Mouse (Mus musculus) layer of hippocampus, adult 18-20 months (tissue): ENCODE data around the gene Chchd2. TPM values are rescaled to one million over a fixed set of nuclear protein-coding genes. Genes with fewer than 3 reads are reported as not detected.
"Not testable (repeated sequence)": the region's sequence is repeated elsewhere in the genome, so short reads cannot be mapped to it uniquely, and the experiment has no call there.

Experiments used
- DNase-seq, 2 experiments: peaks; one replicate each; pipeline ENCODE4 v3.0.0; 2022; ENCODE audit warnings: low spot score in 2 of 2
- long read RNA-seq: library from polyadenylated mRNA; stranded (forward); transcript quantifications from one replicate; pipeline ENCODE4 v2.0.0, GENCODE M21; 2021
- total RNA-seq, 2 experiments: library from RNA; stranded (reverse); gene quantifications; 2 replicates each; pipeline ENCODE4 v1.2.3; 2021

The Chchd2 gene
- total RNA-seq, result 100 to 1,000 TPM; 479 to 483 TPM
- long read RNA-seq, transcript Chchd2-201 (4 exons, 915 nt), result major isoform, 142 of 150 reads
- long read RNA-seq, partial matches to known transcripts, result 6 of 150 reads
- long read RNA-seq, other reads (novel, unspliced or antisense), result 1 of 150 reads

- DNase-seq, result peak; percentile 94 to 98
These were observed at the start of gene Chchd2 for GRCm38 (mm10) chr5:129886911-129887636. Chchd2 (minus strand) TSS chr5:129887470.

GRCm38 (mm10) chr5:129936941-129937340 is 49.7 kb upstream of the Chchd2 start:
- DNase-seq, result no peak

- DNase-seq, result no peak
These were observed 42.9 kb upstream of the Chchd2 start for GRCm38 (mm10) chr5:129929924-129930855.

- no peak for DNase-seq
These were observed 38.7 kb upstream of the Chchd2 start for GRCm38 (mm10) chr5:129925933-129926332.

GRCm38 (mm10) chr5:129924820-129925452 is 37.7 kb upstream of the Chchd2 start:
- no peak for DNase-seq

- DNase-seq, result no peak
These were observed 34.7 kb upstream of the Chchd2 start for GRCm38 (mm10) chr5:129921972-129922371.

- DNase-seq, result no peak
These were observed 32.0 kb upstream of the Chchd2 start for GRCm38 (mm10) chr5:129919320-129919719.

- DNase-seq, result no peak
These were observed 31.5 kb upstream of the Chchd2 start for GRCm38 (mm10) chr5:129918752-129919151.

- DNase-seq, result no peak
These were observed 30.9 kb upstream of the Chchd2 start for GRCm38 (mm10) chr5:129918065-129918651.

GRCm38 (mm10) chr5:129915491-129915890 is 28.2 kb upstream of the Chchd2 start:
- DNase-seq, result not testable (repeated sequence)

- no peak for DNase-seq
These were observed 26.8 kb upstream of the Chchd2 start for GRCm38 (mm10) chr5:129914024-129914423.

GRCm38 (mm10) chr5:129909591-129909990 is 22.3 kb upstream of the Chchd2 start:
- DNase-seq, result no peak

- DNase-seq, result no peak
These were observed 21.9 kb upstream of the Chchd2 start for GRCm38 (mm10) chr5:129909147-129909546.

GRCm38 (mm10) chr5:129908242-129908965 is 21.1 kb upstream of the Chchd2 start, which contains the start of gene Nupr1l:
Nupr1l (plus strand) TSS chr5:129908540.
- DNase-seq, result peak; percentile 83 to 89

- no peak for DNase-seq
These were observed 20.5 kb upstream of the Chchd2 start for GRCm38 (mm10) chr5:129907775-129908174.

- no peak for DNase-seq
These were observed 11.2 kb upstream of the Chchd2 start, which contains the start of gene Phkg1 for GRCm38 (mm10) chr5:129898449-129898848. Phkg1 (minus strand) TSS chr5:129898549.

GRCm38 (mm10) chr5:129895198-129896088 is 8.2 kb upstream of the Chchd2 start, which contains the start of gene Zbed5:
Zbed5 (plus strand) TSS chr5:129895723.
- DNase-seq, result peak; percentile 84 to 94

GRCm38 (mm10) chr5:129890390-129890789 is 3.1 kb upstream of the Chchd2 start:
- not testable (repeated sequence) for DNase-seq

GRCm38 (mm10) chr5:129886271-129886670 is 999 bp downstream of the Chchd2 start:
- DNase-seq, result no peak
